26 mouse cellular contexts compared by ENCODE assay signal in the genomic region with DNA sequence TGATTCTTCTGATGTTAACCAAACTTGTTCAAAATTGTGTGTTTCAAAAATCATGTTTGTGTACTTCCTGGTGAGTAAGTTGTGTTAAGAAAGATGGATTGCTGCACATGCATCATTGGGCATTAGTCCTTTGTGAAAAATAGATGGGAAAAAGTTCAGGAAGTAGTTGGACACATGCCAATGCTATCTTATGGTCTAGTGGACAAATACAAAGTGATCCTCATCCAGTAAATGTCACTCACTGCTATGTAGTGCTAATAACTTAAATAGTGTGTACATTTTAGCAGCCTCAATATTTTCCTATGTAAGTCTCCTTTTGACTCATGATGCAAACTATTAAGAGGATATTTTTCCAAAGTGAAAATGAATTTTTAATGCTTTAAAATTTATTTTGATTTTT. TPM values are rescaled to one million over a fixed set of nuclear protein-coding genes. Genes with fewer than 3 reads are reported as not detected.
DNase-seq lines count a peak whose midpoint lies in the region; ATAC-seq and TF ChIP-seq lines count a peak whose summit lies in the region.
"Had no signal": no experiment of that assay in that cellular context is flagged by ENCODE, and none has a peak within 500 bp of the region (broad histone marks: within the 10 kb centered on the region; RNA-seq: fewer than 3 reads in every experiment).

No protein-coding gene starts in this region.

- H3K36me3 ChIP-seq in forebrain, embryonic 14.5 days (ENCODE audit: control insufficient read depth, insufficient read depth, low read length), result no peaks in the 10 kb centered on the region
- no peaks in the 10 kb centered on the region for H3K36me3 ChIP-seq in forebrain, embryonic 16.5 days (ENCODE audit: control insufficient read depth, insufficient read depth)
- no peaks in the 10 kb centered on the region for H3K36me3 ChIP-seq in midbrain, postnatal 0 days (ENCODE audit: insufficient read depth, low read length)
- no peaks in the 10 kb centered on the region for H3K36me3 ChIP-seq in midbrain, embryonic 15.5 days (replicated peaks)
- H3K36me3 ChIP-seq: embryonic facial prominence, embryonic 15.5 days; forebrain, embryonic 10.5 days; heart, embryonic 15.5 days had no signal

- H3K9ac ChIP-seq in forebrain, embryonic 14.5 days (ENCODE audit: low read length), result no peak overlapping the region
- no peak overlapping the region for H3K9ac ChIP-seq in forebrain, embryonic 16.5 days (replicated peaks; ENCODE audit: low read depth, low read length)
- no peak overlapping the region for H3K9ac ChIP-seq in midbrain, postnatal 0 days (replicated peaks; ENCODE audit: low read length, poor library complexity, severe bottlenecking)
- no peak overlapping the region for H3K9ac ChIP-seq in midbrain, embryonic 15.5 days
- H3K9ac ChIP-seq: embryonic facial prominence, embryonic 15.5 days; heart, embryonic 15.5 days had no signal

- no peaks in the 10 kb centered on the region for H3K4me1 ChIP-seq in forebrain, embryonic 14.5 days (ENCODE audit: control insufficient read depth, insufficient read depth, low read length)
- no peaks in the 10 kb centered on the region for H3K4me1 ChIP-seq in forebrain, embryonic 16.5 days (replicated peaks; ENCODE audit: control insufficient read depth, insufficient read depth, low read length)
- H3K4me1 ChIP-seq in midbrain, postnatal 0 days (ENCODE audit: insufficient read depth, low read length), result no peaks in the 10 kb centered on the region
- no peaks in the 10 kb centered on the region for H3K4me1 ChIP-seq in midbrain, embryonic 15.5 days
- H3K4me1 ChIP-seq: embryonic facial prominence, embryonic 15.5 days; forebrain, embryonic 10.5 days; heart, embryonic 15.5 days had no signal

- peak; percentile 37; the same call in 1 of the 2 replicates for ATAC-seq in forebrain, embryonic 14.5 days
- ATAC-seq in forebrain, embryonic 16.5 days, result no peak
- ATAC-seq in midbrain, postnatal 0 days (ENCODE audit: low FRiP score), result no peak
- no peak for ATAC-seq in midbrain, embryonic 15.5 days (replicated peaks)
- ATAC-seq: hindbrain, embryonic 16.5 days had no signal

- H3K27me3 ChIP-seq in forebrain, embryonic 14.5 days (replicated peaks; ENCODE audit: control insufficient read depth, insufficient read depth, low read length), result no peaks in the 10 kb centered on the region
- no peaks in the 10 kb centered on the region for H3K27me3 ChIP-seq in forebrain, embryonic 16.5 days (replicated peaks; ENCODE audit: control insufficient read depth, insufficient read depth, low read length)
- no peaks in the 10 kb centered on the region for H3K27me3 ChIP-seq in midbrain, postnatal 0 days (ENCODE audit: insufficient read depth, low read length)
- H3K27me3 ChIP-seq in midbrain, embryonic 15.5 days (replicated peaks), result no peaks in the 10 kb centered on the region
- H3K27me3 ChIP-seq: embryonic facial prominence, embryonic 15.5 days; heart, embryonic 15.5 days had no signal

- peak; percentile 8 for DNase-seq in embryo, embryonic 11 days
- DNase-seq in embryo, embryonic 10 days (ENCODE audit: low spot score), result no peak
- DNase-seq in forebrain, embryonic 14.5 days (ENCODE audit: low spot score), result peak; percentile 39
- peak; percentile 36 for DNase-seq in midbrain, postnatal 0 days (ENCODE audit: low spot score)
- peak; percentile 80 for DNase-seq in retina, embryonic 14.5 days (ENCODE audit: low spot score)
- DNase-seq in c-Kit-positive CD71-positive TER-119-positive erythroid progenitor cells, embryonic 14.5 days (ENCODE audit: low spot score), result no peak
- DNase-seq: adrenal gland, adult 2 months; adrenal gland, postnatal 25 days; cerebellum, adult 11 months; cerebellum, adult 8-10 months; cerebellum, postnatal 14 days; gastrocnemius, postnatal 10 days; heart, adult 18-20 months; heart, postnatal 14 days; kidney, adult 11 months had no signal

- H3K9me3 ChIP-seq in forebrain, embryonic 14.5 days (replicated peaks; ENCODE audit: control insufficient read depth, low read length), result no peaks in the 10 kb centered on the region
- no peaks in the 10 kb centered on the region for H3K9me3 ChIP-seq in forebrain, embryonic 16.5 days (ENCODE audit: control insufficient read depth, low read length)
- H3K9me3 ChIP-seq in midbrain, postnatal 0 days (ENCODE audit: low read length), result no peaks in the 10 kb centered on the region
- no peaks in the 10 kb centered on the region for H3K9me3 ChIP-seq in midbrain, embryonic 15.5 days
- H3K9me3 ChIP-seq: embryonic facial prominence, embryonic 15.5 days; forebrain, embryonic 10.5 days; heart, embryonic 15.5 days had no signal

- H3K4me3 ChIP-seq in forebrain, embryonic 14.5 days (ENCODE audit: low read depth, low read length), result no peak overlapping the region
- no peak overlapping the region for H3K4me3 ChIP-seq in forebrain, embryonic 16.5 days (replicated peaks; ENCODE audit: low read length)
- no peak overlapping the region for H3K4me3 ChIP-seq in midbrain, postnatal 0 days (ENCODE audit: low read depth, low read length)
- no peak overlapping the region for H3K4me3 ChIP-seq in midbrain, embryonic 15.5 days
- H3K4me3 ChIP-seq: embryonic facial prominence, embryonic 15.5 days; erythroblast, embryonic 14.5 days; forebrain, embryonic 10.5 days; heart, embryonic 15.5 days had no signal

- no peak for TF ChIP-seq CTCF in midbrain, postnatal 0 days (IDR thresholded peaks at IDR 0.05)

- H3K4me2 ChIP-seq in forebrain, embryonic 14.5 days (ENCODE audit: low read length), result no peak overlapping the region
- no peak overlapping the region for H3K4me2 ChIP-seq in forebrain, embryonic 16.5 days (ENCODE audit: low read length)
- H3K4me2 ChIP-seq in midbrain, postnatal 0 days (ENCODE audit: low read depth, low read length, poor library complexity, severe bottlenecking), result no peak overlapping the region
- no peak overlapping the region for H3K4me2 ChIP-seq in midbrain, embryonic 15.5 days
- H3K4me2 ChIP-seq: embryonic facial prominence, embryonic 15.5 days; heart, embryonic 11.5 days; heart, embryonic 15.5 days had no signal

- H3K27ac ChIP-seq in forebrain, embryonic 14.5 days (ENCODE audit: low read depth, low read length), result no peak overlapping the region
- H3K27ac ChIP-seq in forebrain, embryonic 16.5 days (ENCODE audit: low read length), result no peak overlapping the region
- no peak overlapping the region for H3K27ac ChIP-seq in midbrain, postnatal 0 days (ENCODE audit: low read depth, low read length)
- no peak overlapping the region for H3K27ac ChIP-seq in midbrain, embryonic 15.5 days
- H3K27ac ChIP-seq: embryonic facial prominence, embryonic 15.5 days; forebrain, embryonic 10.5 days; heart, embryonic 15.5 days had no signal

RNA-seq across cellular contexts. Expression of a gene that starts 27.6 kb away (rescaled TPM):
- polyA plus RNA-seq in forebrain, embryonic 14.5 days (2014; fragmentation: Nextera tagmentation; extraction: Ambion mirVana), result not detected in 2 replicates
- polyA plus RNA-seq in forebrain, embryonic 16.5 days (2015; fragmentation: Nextera tagmentation; extraction: Ambion mirVana), result 0.21 and 0.33 TPM in 2 replicates
- 0.22 TPM in 1 of 2 replicates, not detected in the other for total RNA-seq in midbrain, postnatal 0 days (2014; rRNA removed)
- polyA plus RNA-seq in midbrain, postnatal 0 days (2015; fragmentation: Nextera tagmentation; extraction: Ambion mirVana), result 0.10 and 0.20 TPM in 2 replicates
- 0.17 TPM in 1 of 2 replicates, not detected in the other for polyA plus RNA-seq in midbrain, embryonic 15.5 days (2015; fragmentation: Nextera tagmentation; extraction: Ambion mirVana)
- total RNA-seq: adrenal gland, adult 2 months; adrenal gland, postnatal 25 days; common myeloid progenitor, adult 5-6 weeks; hematopoietic stem cell, adult 5-6 weeks; MEL had no signal
- polyA plus RNA-seq: adrenal gland, adult 2 months; erythroblast, embryonic 14.5 days; forebrain, embryonic 10.5 days; hindbrain, embryonic 16.5 days had no signal

Comparison
In these comparisons a context has a peak if more than half of its experiments do, and no peak if none do; other contexts are left out.
1. DNase-seq: peak in embryo, embryonic 11 days (single experiment), forebrain, embryonic 14.5 days (single experiment), midbrain, postnatal 0 days (single experiment) and retina, embryonic 14.5 days (single experiment); none in embryo, embryonic 10 days (single experiment) and c-Kit-positive CD71-positive TER-119-positive erythroid progenitor cells, embryonic 14.5 days (single experiment).